Mouse (Mus musculus): ENCODE measurements around the gene As3mt. TPM values are rescaled to one million over a fixed set of nuclear protein-coding genes. Genes with fewer than 3 reads are reported as not detected.
"Not testable (repeated sequence)": the region's sequence is repeated elsewhere in the genome, so short reads cannot be mapped to it uniquely, and the experiment has no call there.

As3mt gene
- polyA plus RNA-seq, 1 experiment from 2014 or later: 19.8 TPM

GRCm38 (mm10) chr19:46776850-46777249 is 69.6 kb downstream of the As3mt start:
- Histone ChIP-seq H3K36me3 (ENCODE audit: control insufficient read depth, insufficient read depth, low read length) (no peaks in the 10 kb centered on the region), H3K4me1 (ENCODE audit: control insufficient read depth, insufficient read depth, low read length) (no peaks in the 10 kb centered on the region), H3K4me2 (ENCODE audit: low read length) (no peak overlapping the region), H3K9ac (ENCODE audit: low read length) (no peak overlapping the region), H3K27ac (ENCODE audit: low read depth, low read length) (no peak overlapping the region), H3K4me3 (ENCODE audit: low read depth, low read length) (no peak overlapping the region), H3K9me3 (replicated peaks; ENCODE audit: control insufficient read depth, low read length) (no peaks in the 10 kb centered on the region), H3K27me3 (replicated peaks; ENCODE audit: control insufficient read depth, insufficient read depth, low read length) (no peaks in the 10 kb centered on the region)
- WGBS: 88% methylated on average over 3 of the region's 3 CpGs
- ATAC-seq (no peak), DNase-seq (ENCODE audit: low spot score) (no peak)

- H3K27ac ChIP-seq (ENCODE audit: low read depth, low read length): no peak overlapping the region
- H3K36me3 ChIP-seq (ENCODE audit: control insufficient read depth, insufficient read depth, low read length): no peaks in the 10 kb centered on the region
- 75% methylated on average over 12 of the region's 12 CpGs for WGBS
- no peak for ATAC-seq
- H3K9me3 ChIP-seq (replicated peaks; ENCODE audit: control insufficient read depth, low read length): no peaks in the 10 kb centered on the region
- no peak overlapping the region for H3K4me2 ChIP-seq (ENCODE audit: low read length)
- H3K4me1 ChIP-seq (ENCODE audit: control insufficient read depth, insufficient read depth, low read length): no peaks in the 10 kb centered on the region
- no peak overlapping the region for H3K9ac ChIP-seq (ENCODE audit: low read length)
- no peaks in the 10 kb centered on the region for H3K27me3 ChIP-seq (replicated peaks; ENCODE audit: control insufficient read depth, insufficient read depth, low read length)
- no peak overlapping the region for H3K4me3 ChIP-seq (ENCODE audit: low read depth, low read length)
- DNase-seq (ENCODE audit: low spot score): no peak
These were observed 70.8 kb downstream of the As3mt start for GRCm38 (mm10) chr19:46777928-46778680.

- ATAC-seq: not testable (repeated sequence)
These were observed 71.9 kb downstream of the As3mt start for GRCm38 (mm10) chr19:46779130-46779529.

GRCm38 (mm10) chr19:46784038-46784437 is 76.8 kb downstream of the As3mt start:
- Histone ChIP-seq H3K4me2 (ENCODE audit: low read length) (no peak overlapping the region), H3K4me1 (ENCODE audit: control insufficient read depth, insufficient read depth, low read length) (no peaks in the 10 kb centered on the region), H3K9ac (ENCODE audit: low read length) (no peak overlapping the region), H3K36me3 (ENCODE audit: control insufficient read depth, insufficient read depth, low read length) (no peaks in the 10 kb centered on the region), H3K27ac (ENCODE audit: low read depth, low read length) (no peak overlapping the region), H3K9me3 (replicated peaks; ENCODE audit: control insufficient read depth, low read length) (no peaks in the 10 kb centered on the region), H3K27me3 (replicated peaks; ENCODE audit: control insufficient read depth, insufficient read depth, low read length) (no peaks in the 10 kb centered on the region), H3K4me3 (ENCODE audit: low read depth, low read length) (no peak overlapping the region)
- 84% methylated on average over 5 of the region's 5 CpGs for WGBS
- no peak for ATAC-seq
- DNase-seq (ENCODE audit: low spot score): no peak

More at GRCm38 (mm10) chr19:46779130-46779529, 71.9 kb downstream of the As3mt start:
- not testable (repeated sequence) for H3K27ac ChIP-seq (ENCODE audit: low read depth, low read length); H3K9me3 ChIP-seq (replicated peaks; ENCODE audit: control insufficient read depth, low read length); H3K27me3 ChIP-seq (replicated peaks; ENCODE audit: control insufficient read depth, insufficient read depth, low read length); DNase-seq (ENCODE audit: low spot score); H3K4me2 ChIP-seq (ENCODE audit: low read length); H3K36me3 ChIP-seq (ENCODE audit: control insufficient read depth, insufficient read depth, low read length); H3K9ac ChIP-seq (ENCODE audit: low read length); H3K4me3 ChIP-seq (ENCODE audit: low read depth, low read length); H3K4me1 ChIP-seq (ENCODE audit: control insufficient read depth, insufficient read depth, low read length)
- WGBS: 100% methylated on average over 1 of the region's 1 CpGs

DNA sequence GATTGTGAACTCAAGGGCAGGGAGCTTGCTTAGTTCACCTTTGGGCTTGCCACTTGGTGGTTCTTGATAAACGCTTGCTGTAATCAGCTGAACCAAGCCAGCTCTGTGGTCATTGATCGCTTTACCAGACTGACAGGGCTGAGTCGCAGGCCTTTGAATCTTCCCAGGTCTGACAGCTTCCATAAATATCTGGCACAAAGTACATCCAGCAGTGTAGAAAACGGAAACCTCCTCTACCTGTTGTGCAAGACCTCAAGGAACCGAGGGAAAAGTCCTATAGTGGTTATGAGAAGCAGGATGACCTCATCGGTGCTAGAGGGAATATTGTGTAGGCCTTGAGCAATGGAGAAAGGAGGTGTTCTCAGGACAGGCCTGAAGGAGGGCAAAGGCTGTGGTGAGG is 77.2 kb downstream of the As3mt start:
- Histone ChIP-seq H3K4me2 (ENCODE audit: low read length) (no peak overlapping the region), H3K36me3 (ENCODE audit: control insufficient read depth, insufficient read depth, low read length) (no peaks in the 10 kb centered on the region), H3K27ac (ENCODE audit: low read depth, low read length) (no peak overlapping the region), H3K9ac (ENCODE audit: low read length) (no peak overlapping the region), H3K27me3 (replicated peaks; ENCODE audit: control insufficient read depth, insufficient read depth, low read length) (no peaks in the 10 kb centered on the region), H3K9me3 (replicated peaks; ENCODE audit: control insufficient read depth, low read length) (no peaks in the 10 kb centered on the region), H3K4me1 (ENCODE audit: control insufficient read depth, insufficient read depth, low read length) (no peaks in the 10 kb centered on the region), H3K4me3 (ENCODE audit: low read depth, low read length) (no peak overlapping the region)
- no peak for DNase-seq (ENCODE audit: low spot score)
- WGBS: 92% methylated on average over 6 of the region's 6 CpGs
- no peak for ATAC-seq

DNA sequence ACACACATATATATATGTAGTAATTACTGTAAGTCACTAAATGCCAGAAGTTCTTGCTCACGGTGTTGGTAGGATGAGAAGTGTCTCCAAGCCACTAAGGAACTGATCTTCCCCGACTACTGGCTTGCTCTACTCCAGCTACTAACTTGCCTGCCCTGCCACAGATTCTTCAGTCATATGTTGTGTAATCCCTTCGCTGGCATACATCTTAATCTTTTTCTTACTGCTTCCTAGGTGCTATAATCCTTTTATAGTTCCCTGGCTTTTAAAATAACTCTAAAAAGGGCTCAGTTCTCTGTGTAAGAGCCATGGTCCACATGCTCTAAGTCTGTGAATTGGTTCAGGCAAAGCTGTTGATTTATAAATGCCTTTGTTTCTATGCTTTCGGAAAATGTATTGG is 78.4 kb downstream of the As3mt start:
- H3K36me3 ChIP-seq (ENCODE audit: control insufficient read depth, insufficient read depth, low read length): no peaks in the 10 kb centered on the region
- no peak overlapping the region for H3K4me2 ChIP-seq (ENCODE audit: low read length)
- DNase-seq (ENCODE audit: low spot score) (no peak), ATAC-seq (no peak)
- H3K27ac ChIP-seq (ENCODE audit: low read depth, low read length): no peak overlapping the region
- WGBS: 83% methylated on average over 4 of the region's 4 CpGs
- H3K4me1 ChIP-seq (ENCODE audit: control insufficient read depth, insufficient read depth, low read length): no peaks in the 10 kb centered on the region
- no peaks in the 10 kb centered on the region for H3K9me3 ChIP-seq (replicated peaks; ENCODE audit: control insufficient read depth, low read length)
- no peaks in the 10 kb centered on the region for H3K27me3 ChIP-seq (replicated peaks; ENCODE audit: control insufficient read depth, insufficient read depth, low read length)
- no peak overlapping the region for H3K9ac ChIP-seq (ENCODE audit: low read length)
- no peak overlapping the region for H3K4me3 ChIP-seq (ENCODE audit: low read depth, low read length)

DNA sequence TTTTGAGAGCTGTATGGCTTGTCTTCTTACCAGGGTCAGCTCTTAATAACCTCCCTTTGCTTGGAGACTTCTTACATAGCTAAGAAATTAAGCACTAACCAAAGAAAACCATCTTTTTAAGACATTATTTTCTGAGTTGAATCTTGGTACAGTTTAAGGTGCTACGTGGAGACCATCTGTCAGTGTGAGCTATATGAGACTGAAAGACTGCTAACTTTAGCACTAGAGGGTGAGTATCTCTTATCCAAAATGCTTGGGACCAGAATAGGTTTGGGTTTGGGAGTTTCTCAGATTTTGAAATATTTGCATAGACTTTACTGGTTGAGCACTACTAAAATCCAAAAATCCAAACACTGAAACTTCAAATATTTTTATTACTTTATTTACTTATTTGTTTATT is 82.5 kb downstream of the As3mt start:
- Histone ChIP-seq H3K9ac (ENCODE audit: low read length) (no peak overlapping the region), H3K4me2 (ENCODE audit: low read length) (no peak overlapping the region), H3K9me3 (replicated peaks; ENCODE audit: control insufficient read depth, low read length) (no peaks in the 10 kb centered on the region), H3K4me3 (ENCODE audit: low read depth, low read length) (no peak overlapping the region), H3K36me3 (ENCODE audit: control insufficient read depth, insufficient read depth, low read length) (no peaks in the 10 kb centered on the region), H3K27me3 (replicated peaks; ENCODE audit: control insufficient read depth, insufficient read depth, low read length) (no peaks in the 10 kb centered on the region), H3K4me1 (ENCODE audit: control insufficient read depth, insufficient read depth, low read length) (no peaks in the 10 kb centered on the region), H3K27ac (ENCODE audit: low read depth, low read length) (no peak overlapping the region)
- ATAC-seq: no peak
- DNase-seq (ENCODE audit: low spot score): no peak
- WGBS: 98% methylated on average over 1 of the region's 1 CpGs

Other genes with a start within 250 kb of the As3mt start
- gene Trim8, start 205.8 kb upstream of the As3mt start, polyA plus RNA-seq (2014; fragmentation: Nextera tagmentation; extraction: Ambion mirVana): 23.0 and 24.8 TPM in 2 replicates
- 159 and 164 TPM in 2 replicates for gene Arl3, start 134.3 kb upstream of the As3mt start, polyA plus RNA-seq (2014; fragmentation: Nextera tagmentation; extraction: Ambion mirVana)
- gene Sfxn2, start 134.1 kb upstream of the As3mt start, polyA plus RNA-seq (2014; fragmentation: Nextera tagmentation; extraction: Ambion mirVana): 6.8 and 8.0 TPM in 2 replicates
- 23.6 and 25.5 TPM in 2 replicates for gene Wbp1l, start 108.4 kb upstream of the As3mt start, polyA plus RNA-seq (2014; fragmentation: Nextera tagmentation; extraction: Ambion mirVana)
- not detected in 2 replicates for gene Cyp17a1, start 34.3 kb upstream of the As3mt start, polyA plus RNA-seq (2014; fragmentation: Nextera tagmentation; extraction: Ambion mirVana)
- 10.5 and 12.5 TPM in 2 replicates for gene Borcs7, start 17.6 kb upstream of the As3mt start, polyA plus RNA-seq (2014; fragmentation: Nextera tagmentation; extraction: Ambion mirVana)
- gene Cnnm2, start 54.1 kb downstream of the As3mt start, polyA plus RNA-seq (2014; fragmentation: Nextera tagmentation; extraction: Ambion mirVana): 2.8 and 4.1 TPM in 2 replicates

Measured in forebrain, embryonic 14.5 days (tissue).